Mouse (Mus musculus) R1 (cell line): Measurements from ENCODE around the gene Ccs.
"Not testable (repeated sequence)": the region's sequence is repeated elsewhere in the genome, so short reads cannot be mapped to it uniquely, and the experiment has no call there.

ENCODE experiments used
- DNase-seq: peaks from one replicate; pipeline ENCODE4 v3.0.0-alpha.2; 2018; ENCODE audit warnings: low read depth, low spot score

The Ccs gene

GRCm38 (mm10) chr19:4839149-4839548 lies at the start of gene Ccs, which contains the start of gene Ccdc87:
Gene Ccs (minus strand): TSS chr19:4839332.
Gene Ccdc87 (plus strand): TSS chr19:4839366.
- DNase-seq, result peak; percentile 98

GRCm38 (mm10) chr19:4883961-4884360 lies 44.8 kb upstream of the Ccs start:
- no peak for DNase-seq

GRCm38 (mm10) chr19:4879324-4879703 lies 40.2 kb upstream of the Ccs start:
- no peak for DNase-seq

- peak; percentile 98 for DNase-seq
Observed at GRCm38 (mm10) chr19:4878405-4879323, 39.5 kb upstream of the Ccs start, which contains the start of gene Zdhhc24. Gene Zdhhc24 (plus strand): TSS chr19:4878668.

GRCm38 (mm10) chr19:4877785-4878184 lies 38.7 kb upstream of the Ccs start, which contains the start of gene Actn3:
Gene Actn3 (minus strand): TSS chr19:4877909.
- DNase-seq, result peak; percentile 51

- no peak for DNase-seq
Observed at GRCm38 (mm10) chr19:4876755-4877154, 37.6 kb upstream of the Ccs start.

- DNase-seq, result no peak
Observed at GRCm38 (mm10) chr19:4876241-4876640, 37.1 kb upstream of the Ccs start.

- DNase-seq, result not testable (repeated sequence)
Observed at GRCm38 (mm10) chr19:4874613-4875012, 35.5 kb upstream of the Ccs start.

- DNase-seq, result peak; percentile 90
Observed at GRCm38 (mm10) chr19:4865147-4865546, 26.0 kb upstream of the Ccs start.

GRCm38 (mm10) chr19:4863048-4863447 lies 23.9 kb upstream of the Ccs start:
- DNase-seq, result no peak

- DNase-seq, result no peak
Observed at GRCm38 (mm10) chr19:4859081-4859480, 19.9 kb upstream of the Ccs start.

GRCm38 (mm10) chr19:4855951-4856350 lies 16.8 kb upstream of the Ccs start:
- DNase-seq, result no peak

GRCm38 (mm10) chr19:4855470-4855820 lies 16.3 kb upstream of the Ccs start:
- DNase-seq, result no peak

- DNase-seq, result peak; percentile 83
Observed at GRCm38 (mm10) chr19:4854552-4855469, 15.7 kb upstream of the Ccs start, which contains the start of gene Ctsf. Gene Ctsf (plus strand): TSS chr19:4855130.

- DNase-seq, result peak; percentile 74
Observed at GRCm38 (mm10) chr19:4850281-4850680, 11.1 kb upstream of the Ccs start.

GRCm38 (mm10) chr19:4849800-4850199 lies 10.7 kb upstream of the Ccs start:
- peak; percentile 92 for DNase-seq

- peak; percentile 72 for DNase-seq
Observed at GRCm38 (mm10) chr19:4847490-4847889, 8.4 kb upstream of the Ccs start.

- no peak for DNase-seq
Observed at GRCm38 (mm10) chr19:4845846-4846245, 6.7 kb upstream of the Ccs start.

- no peak for DNase-seq
Observed at GRCm38 (mm10) chr19:4842611-4843010, 3.5 kb upstream of the Ccs start.

- DNase-seq, result no peak
Observed at GRCm38 (mm10) chr19:4840848-4841247, 1.7 kb upstream of the Ccs start.

- DNase-seq, result no peak
Observed at GRCm38 (mm10) chr19:4838526-4839140, 499 bp downstream of the Ccs start.

- DNase-seq, result no peak
Observed at GRCm38 (mm10) chr19:4837049-4837448, 2.1 kb downstream of the Ccs start.
